Mouse (Mus musculus) left cerebral cortex, adult 18-20 months (tissue): ENCODE measurements around the gene Psmb5. TPM values are rescaled to one million over a fixed set of nuclear protein-coding genes. Genes with fewer than 3 reads are reported as not detected.

ENCODE experiments used
- microRNA-seq, 2 experiments: library from miRNA; unstranded; fragments of <30 nt; microRNA quantifications; one replicate each; pipeline ENCODE4 v1.2.0; 2021
- total RNA-seq, 2 experiments: library from RNA; stranded (reverse); gene quantifications; 2 replicates each; pipeline ENCODE4 v1.2.3; 2021

The Psmb5 gene
- total RNA-seq, 2 experiments from 2014 or later, result 176 to 178 TPM

Small RNA genes lying within 50 kb of the gene (microRNA-seq; reads per million reads assigned to microRNA genes)
- 0 reads per million in 2 experiments for gene Mir686
- gene Mir6948, result 0.42 to 0.50 reads per million in 2 experiments

Other genes with a start within 250 kb of the Psmb5 start
- gene Slc7a7, start 200.2 kb downstream of the Psmb5 start, total RNA-seq, result 1 to 10 TPM; 2.3 to 4.0 TPM
- gene Mrpl52, start 191.1 kb downstream of the Psmb5 start, total RNA-seq, result 10 to 100 TPM; 89.2 to 93.8 TPM
- gene Mmp14, start 186.4 kb downstream of the Psmb5 start, total RNA-seq, result 10 to 100 TPM; 12.0 to 12.6 TPM
- 10 to 100 TPM; 21.1 to 22.2 TPM for gene Lrp10, start 153.9 kb downstream of the Psmb5 start, total RNA-seq
- 1 to 10 TPM; 4.2 to 7.5 TPM for gene Rem2, start 141.9 kb downstream of the Psmb5 start, total RNA-seq
- gene Prmt5, start 100.5 kb downstream of the Psmb5 start, total RNA-seq, result 10 to 100 TPM; 48.8 to 49.7 TPM
- 1 to 10 TPM; 1.5 to 2.0 TPM for gene Haus4, start 63.4 kb downstream of the Psmb5 start, total RNA-seq
- 1 to 10 TPM; 1.7 to 1.9 TPM for gene Ajuba, start 40.5 kb downstream of the Psmb5 start, total RNA-seq
- 1 to 10 TPM; 8.3 to 9.3 TPM for gene 4931414P19Rik, start 12.0 kb downstream of the Psmb5 start, total RNA-seq
- under 1 TPM in 1 of 2 experiments, not detected in 1; 0.16 TPM for gene Psmb11, start 3.4 kb upstream of the Psmb5 start, total RNA-seq
- not detected for gene Gm17606, start 22.9 kb upstream of the Psmb5 start, total RNA-seq
- 1 to 10 TPM; 8.4 to 9.2 TPM for gene Cdh24, start 23.3 kb upstream of the Psmb5 start, total RNA-seq
- gene 1700123O20Rik, start 68.2 kb upstream of the Psmb5 start, total RNA-seq, result 10 to 100 TPM; 22.9 to 25.8 TPM
- gene Acin1, start 68.9 kb upstream of the Psmb5 start, total RNA-seq, result 100 to 1,000 TPM; 193 to 195 TPM
- not detected for gene Gm29776, start 80.8 kb upstream of the Psmb5 start, total RNA-seq
- not detected for gene Cebpe, start 94.2 kb upstream of the Psmb5 start, total RNA-seq
- gene Slc7a8, start 163.9 kb upstream of the Psmb5 start, total RNA-seq, result 10 to 100 TPM; 48.7 to 52.5 TPM
- not detected for gene Rnf212b, start 196.1 kb upstream of the Psmb5 start, total RNA-seq